9 mouse cellular contexts compared by ENCODE assay signal in genomic region chr5:33688278-33689220, GRCm38 (mm10). TPM values are rescaled to one million over a fixed set of nuclear protein-coding genes. Genes with fewer than 3 reads are reported as not detected.
DNase-seq lines count a peak whose midpoint lies in the region; ATAC-seq lines count a peak whose summit lies in the region.
"Had no signal": no experiment of that assay in that cellular context is flagged by ENCODE, and none has a peak within 500 bp of the region (broad histone marks: within the 10 kb centered on the region; RNA-seq: fewer than 3 reads in every experiment).

No protein-coding gene starts in this region.

- no peak overlapping the region for H3K4me2 ChIP-seq in embryonic facial prominence, embryonic 12.5 days (replicated peaks)
- H3K4me2 ChIP-seq in hindbrain, embryonic 12.5 days (replicated peaks) = peak overlapping the region; percentile 37
- H3K4me2 ChIP-seq in midbrain, embryonic 12.5 days (replicated peaks) = peak overlapping the region; percentile 43

- peaks cover 52% of the 10 kb centered on the region for H3K4me1 ChIP-seq in heart, embryonic 10.5 days
- peaks cover 26% of the 10 kb centered on the region for H3K4me1 ChIP-seq in embryonic facial prominence, embryonic 12.5 days
- peaks cover 48% of the 10 kb centered on the region for H3K4me1 ChIP-seq in hindbrain, embryonic 12.5 days
- H3K4me1 ChIP-seq in midbrain, embryonic 12.5 days = peaks cover 69% of the 10 kb centered on the region

- H3K27ac ChIP-seq in heart, embryonic 10.5 days = peak overlapping the region; percentile 75
- no peak overlapping the region for H3K27ac ChIP-seq in embryonic facial prominence, embryonic 12.5 days
- peak overlapping the region; percentile 80 for H3K27ac ChIP-seq in hindbrain, embryonic 12.5 days
- H3K27ac ChIP-seq in midbrain, embryonic 12.5 days (replicated peaks) = peak overlapping the region; percentile 68

- H3K36me3 ChIP-seq in heart, embryonic 10.5 days = no peaks in the 10 kb centered on the region
- no peaks in the 10 kb centered on the region for H3K36me3 ChIP-seq in embryonic facial prominence, embryonic 12.5 days
- H3K36me3 ChIP-seq in hindbrain, embryonic 12.5 days = no peaks in the 10 kb centered on the region
- no peaks in the 10 kb centered on the region for H3K36me3 ChIP-seq in midbrain, embryonic 12.5 days

- no peak for DNase-seq in heart, embryonic 10.5 days (ENCODE audit: low spot score)
- no peak for DNase-seq in heart, postnatal 4 days
- DNase-seq in gastrocnemius, postnatal 10 days = no peak
- no peak for DNase-seq in right cerebral cortex, postnatal 25 days
- DNase-seq: cerebellum, adult 8-10 months had no signal

- H3K9me3 ChIP-seq in heart, embryonic 10.5 days = no peaks in the 10 kb centered on the region
- H3K9me3 ChIP-seq in embryonic facial prominence, embryonic 12.5 days = no peaks in the 10 kb centered on the region
- H3K9me3 ChIP-seq in hindbrain, embryonic 12.5 days (replicated peaks) = no peaks in the 10 kb centered on the region
- no peaks in the 10 kb centered on the region for H3K9me3 ChIP-seq in midbrain, embryonic 12.5 days

- H3K27me3 ChIP-seq in heart, embryonic 10.5 days (ENCODE audit: insufficient read depth, poor library complexity, severe bottlenecking) = peaks cover 42% of the 10 kb centered on the region; the same call in 1 of the 2 replicates
- H3K27me3 ChIP-seq in embryonic facial prominence, embryonic 12.5 days = 0 out of 2 replicates have a peak, but pooled peaks cover 14% of the 10 kb centered on the region
- peaks cover 63% of the 10 kb centered on the region for H3K27me3 ChIP-seq in hindbrain, embryonic 12.5 days
- H3K27me3 ChIP-seq in midbrain, embryonic 12.5 days = peaks cover 86% of the 10 kb centered on the region

- no peak for ATAC-seq in embryonic facial prominence, embryonic 12.5 days (ENCODE audit: insufficient number of reproducible peaks, insufficient read depth, low FRiP score, low TSS enrichment)
- ATAC-seq in hindbrain, embryonic 12.5 days (ENCODE audit: low FRiP score) = peak; percentile 1; the same call in 1 of the 2 replicates
- no peak for ATAC-seq in midbrain, embryonic 12.5 days (ENCODE audit: low FRiP score, low read depth)
- no peak for ATAC-seq in cerebellum, adult (ENCODE audit: insufficient number of reproducible peaks, low FRiP score, low TSS enrichment)

- WGBS in heart, embryonic 10.5 days = 47% methylated on average over 14 of the region's 14 CpGs
- 59% methylated on average over 14 of the region's 14 CpGs for WGBS in embryonic facial prominence, embryonic 12.5 days
- WGBS in hindbrain, embryonic 12.5 days = 45% methylated on average over 14 of the region's 14 CpGs
- WGBS in midbrain, embryonic 12.5 days = 41% methylated on average over 14 of the region's 14 CpGs

- H3K9ac ChIP-seq in embryonic facial prominence, embryonic 12.5 days = peak overlapping the region; percentile 12; the same call in 1 of the 2 replicates
- H3K9ac ChIP-seq in hindbrain, embryonic 12.5 days = 0 out of 2 replicates have a peak overlapping the region, but pooled peaks have one; percentile 41
- no peak overlapping the region for H3K9ac ChIP-seq in midbrain, embryonic 12.5 days (replicated peaks)

- H3K4me3 ChIP-seq in heart, embryonic 10.5 days = no peak overlapping the region
- H3K4me3 ChIP-seq in embryonic facial prominence, embryonic 12.5 days = no peak overlapping the region
- H3K4me3 ChIP-seq in hindbrain, embryonic 12.5 days = no peak overlapping the region
- no peak overlapping the region for H3K4me3 ChIP-seq in midbrain, embryonic 12.5 days

RNA-seq across cellular contexts. Expression of gene Tmem129, which starts 30.3 kb away (rescaled TPM):
- 37.7 and 42.5 TPM in 2 replicates for polyA plus RNA-seq in heart, embryonic 10.5 days (2016; fragmentation: Nextera tagmentation; extraction: Ambion mirVana)
- total RNA-seq in heart, postnatal 4 days (2021) = 10 to 100 TPM; 16.0 to 19.2 TPM
- polyA plus RNA-seq in embryonic facial prominence, embryonic 12.5 days (2016; fragmentation: Nextera tagmentation; extraction: Ambion mirVana) = 40.7 and 43.3 TPM in 2 replicates
- polyA plus RNA-seq in hindbrain, embryonic 12.5 days (2016; fragmentation: Nextera tagmentation; extraction: Ambion mirVana) = 33.3 and 33.8 TPM in 2 replicates
- 31.8 and 37.5 TPM in 2 replicates for polyA plus RNA-seq in midbrain, embryonic 12.5 days (2016; fragmentation: Nextera tagmentation; extraction: Ambion mirVana)
- 10 to 100 TPM; 16.0 to 17.7 TPM for total RNA-seq in gastrocnemius, postnatal 10 days (2021)

RNA-seq across cellular contexts. Expression of gene Tacc3, which starts 30.6 kb away (rescaled TPM):
- polyA plus RNA-seq in heart, embryonic 10.5 days (2016; fragmentation: Nextera tagmentation; extraction: Ambion mirVana) = 185 and 235 TPM in 2 replicates
- total RNA-seq in heart, postnatal 4 days (2021) = 10 to 100 TPM; 53.3 to 56.9 TPM
- polyA plus RNA-seq in embryonic facial prominence, embryonic 12.5 days (2016; fragmentation: Nextera tagmentation; extraction: Ambion mirVana) = 227 and 249 TPM in 2 replicates
- 161 TPM in 2 replicates for polyA plus RNA-seq in hindbrain, embryonic 12.5 days (2016; fragmentation: Nextera tagmentation; extraction: Ambion mirVana)
- 203 and 205 TPM in 2 replicates for polyA plus RNA-seq in midbrain, embryonic 12.5 days (2016; fragmentation: Nextera tagmentation; extraction: Ambion mirVana)
- 10 to 100 TPM; 15.7 to 19.8 TPM for total RNA-seq in gastrocnemius, postnatal 10 days (2021)

RNA-seq across cellular contexts. Expression of gene Fgfr3, which starts 32.9 kb away (rescaled TPM):
- polyA plus RNA-seq in heart, embryonic 10.5 days (2016; fragmentation: Nextera tagmentation; extraction: Ambion mirVana) = 5.8 and 8.6 TPM in 2 replicates
- total RNA-seq in heart, postnatal 4 days (2021) = 10 to 100 TPM in 1 of 2 experiments, 1 to 10 TPM in 1; 8.6 to 10.5 TPM
- polyA plus RNA-seq in embryonic facial prominence, embryonic 12.5 days (2016; fragmentation: Nextera tagmentation; extraction: Ambion mirVana) = 13.4 and 19.5 TPM in 2 replicates
- polyA plus RNA-seq in hindbrain, embryonic 12.5 days (2016; fragmentation: Nextera tagmentation; extraction: Ambion mirVana) = 63.6 and 68.4 TPM in 2 replicates
- polyA plus RNA-seq in midbrain, embryonic 12.5 days (2016; fragmentation: Nextera tagmentation; extraction: Ambion mirVana) = 66.2 and 88.3 TPM in 2 replicates
- total RNA-seq in gastrocnemius, postnatal 10 days (2021) = 1 to 10 TPM; 1.9 to 2.7 TPM

RNA-seq across cellular contexts. Expression of gene Slbp, which starts 36.2 kb away (rescaled TPM):
- polyA plus RNA-seq in heart, embryonic 10.5 days (2016; fragmentation: Nextera tagmentation; extraction: Ambion mirVana) = 173 and 225 TPM in 2 replicates
- 10 to 100 TPM; 33.4 to 41.5 TPM for total RNA-seq in heart, postnatal 4 days (2021)
- 265 and 270 TPM in 2 replicates for polyA plus RNA-seq in embryonic facial prominence, embryonic 12.5 days (2016; fragmentation: Nextera tagmentation; extraction: Ambion mirVana)
- 182 and 186 TPM in 2 replicates for polyA plus RNA-seq in hindbrain, embryonic 12.5 days (2016; fragmentation: Nextera tagmentation; extraction: Ambion mirVana)
- polyA plus RNA-seq in midbrain, embryonic 12.5 days (2016; fragmentation: Nextera tagmentation; extraction: Ambion mirVana) = 231 TPM in 2 replicates
- total RNA-seq in gastrocnemius, postnatal 10 days (2021) = 10 to 100 TPM; 17.9 to 24.6 TPM

RNA-seq across cellular contexts. Expression of gene Gm9903, which starts 58.8 kb away (rescaled TPM):
- 0.79 and 1.2 TPM in 2 replicates for polyA plus RNA-seq in heart, embryonic 10.5 days (2016; fragmentation: Nextera tagmentation; extraction: Ambion mirVana)
- total RNA-seq in heart, postnatal 4 days (2021) = 1 to 10 TPM; 1.2 to 1.5 TPM
- polyA plus RNA-seq in embryonic facial prominence, embryonic 12.5 days (2016; fragmentation: Nextera tagmentation; extraction: Ambion mirVana) = 0.38 and 0.83 TPM in 2 replicates
- 0.35 and 1.3 TPM in 2 replicates for polyA plus RNA-seq in hindbrain, embryonic 12.5 days (2016; fragmentation: Nextera tagmentation; extraction: Ambion mirVana)
- polyA plus RNA-seq in midbrain, embryonic 12.5 days (2016; fragmentation: Nextera tagmentation; extraction: Ambion mirVana) = 0.93 and 1.0 TPM in 2 replicates
- total RNA-seq in gastrocnemius, postnatal 10 days (2021) = 1 to 10 TPM; 1.1 to 1.5 TPM
